In the genomic region with DNA sequence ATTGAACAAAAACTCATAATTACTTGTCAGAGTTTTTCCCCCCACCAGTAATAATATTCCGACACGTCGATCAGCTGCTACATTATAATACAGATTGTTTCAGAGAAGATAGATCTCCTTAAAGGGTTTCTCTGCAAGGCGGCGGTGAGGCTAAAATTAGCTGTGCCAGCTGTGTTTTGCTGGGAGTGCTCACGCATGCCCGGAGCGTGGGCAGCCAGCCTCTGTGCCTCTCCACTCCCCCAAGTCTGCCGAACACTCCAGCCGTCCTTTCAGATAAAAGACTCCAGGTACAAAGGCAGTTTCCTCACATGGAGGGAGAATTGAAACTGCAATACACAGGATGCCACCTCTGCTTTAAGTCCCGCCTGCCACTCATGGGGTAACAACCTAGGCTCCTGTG, we compare ENCODE assay signal across 8 mouse cellular contexts.
DNase-seq lines count a peak whose midpoint lies in the region; ATAC-seq and TF ChIP-seq lines count a peak whose summit lies in the region.

No protein-coding gene starts in this region.

- no peak for ATAC-seq in heart, embryonic 11.5 days (replicated peaks; ENCODE audit: insufficient number of reproducible peaks, low FRiP score, low TSS enrichment)
- no peak for ATAC-seq in midbrain, postnatal 0 days (ENCODE audit: low FRiP score)

- H3K9me3 ChIP-seq in heart, embryonic 11.5 days (replicated peaks; ENCODE audit: control insufficient read depth, low read length), result no peaks in the 10 kb centered on the region
- H3K9me3 ChIP-seq in midbrain, postnatal 0 days (ENCODE audit: low read length), result no peaks in the 10 kb centered on the region

- peak overlapping the region; percentile 72 for H3K4me3 ChIP-seq in gastrocnemius, adult 2 months
- H3K4me3 ChIP-seq in heart, embryonic 11.5 days (ENCODE audit: low read depth, low read length), result peak overlapping the region; percentile 75
- H3K4me3 ChIP-seq in midbrain, postnatal 0 days (ENCODE audit: low read depth, low read length), result peak overlapping the region; percentile 64; the same call in 1 of the 2 replicates
- H3K4me3 ChIP-seq in thymus, adult 2 months (ENCODE audit: control insufficient read depth, insufficient read depth, low read length), result no peak overlapping the region

- intact Hi-C loops in gastrocnemius, adult 2 months (cut with DNase I), result no loop called here

- no peaks in the 10 kb centered on the region for H3K36me3 ChIP-seq in heart, embryonic 11.5 days (ENCODE audit: control insufficient read depth, insufficient read depth, low read length)
- H3K36me3 ChIP-seq in midbrain, postnatal 0 days (ENCODE audit: insufficient read depth, low read length), result no peaks in the 10 kb centered on the region
- no peaks in the 10 kb centered on the region for H3K36me3 ChIP-seq in thymus, adult 2 months (ENCODE audit: control insufficient read depth, insufficient read depth, low read length)

- DNase-seq in gastrocnemius, adult 2 months, result peak; percentile 45
- no peak for DNase-seq in gastrocnemius, postnatal 10 days
- DNase-seq in MN1 (ENCODE audit: low spot score), result peak; percentile 67
- peak; percentile 35 to 37 for DNase-seq in left cerebral cortex, adult 18-20 months (ENCODE audit: low spot score in 2 of 2)
- DNase-seq in midbrain, postnatal 0 days (ENCODE audit: low spot score), result peak; percentile 51
- no peak for DNase-seq in thymus, adult 2 months
- no peak for DNase-seq in cerebellum, adult 18-20 months

- H3K4me1 ChIP-seq in heart, embryonic 11.5 days (ENCODE audit: control insufficient read depth, insufficient read depth, low read length), result peaks cover 15% of the 10 kb centered on the region
- H3K4me1 ChIP-seq in midbrain, postnatal 0 days (ENCODE audit: insufficient read depth, low read length), result no peaks in the 10 kb centered on the region; the same call in 1 of the 2 replicates
- no peaks in the 10 kb centered on the region for H3K4me1 ChIP-seq in thymus, adult 2 months (replicated peaks; ENCODE audit: control insufficient read depth, insufficient read depth, low read length)

- peak overlapping the region; percentile 23 for H3K9ac ChIP-seq in heart, embryonic 11.5 days (ENCODE audit: low read depth, low read length)
- H3K9ac ChIP-seq in midbrain, postnatal 0 days (replicated peaks; ENCODE audit: low read length, poor library complexity, severe bottlenecking), result peak overlapping the region; percentile 39; the same call in 1 of the 2 replicates

- no peaks in the 10 kb centered on the region for H3K27me3 ChIP-seq in heart, embryonic 11.5 days (ENCODE audit: control insufficient read depth, insufficient read depth, low read length)
- no peaks in the 10 kb centered on the region for H3K27me3 ChIP-seq in midbrain, postnatal 0 days (ENCODE audit: insufficient read depth, low read length)
- H3K27me3 ChIP-seq in thymus, adult 2 months (ENCODE audit: control insufficient read depth, insufficient read depth, low read length), result no peaks in the 10 kb centered on the region; the same call in 1 of the 2 replicates

- H3K27ac ChIP-seq in gastrocnemius, adult 2 months, result peak overlapping the region; percentile 79; the same call in 1 of the 2 replicates
- H3K27ac ChIP-seq in heart, embryonic 11.5 days (ENCODE audit: low read depth, low read length), result no peak overlapping the region
- H3K27ac ChIP-seq in midbrain, postnatal 0 days (ENCODE audit: low read depth, low read length), result no peak overlapping the region
- H3K27ac ChIP-seq in thymus, adult 2 months (ENCODE audit: control insufficient read depth, insufficient read depth, low read length), result no peak overlapping the region

- no peak for TF ChIP-seq CTCF in gastrocnemius, adult 2 months (IDR thresholded peaks at IDR 0.05)
- TF ChIP-seq CTCF in midbrain, postnatal 0 days (IDR thresholded peaks at IDR 0.05), result no peak
- TF ChIP-seq CTCF in thymus, adult 2 months (IDR thresholded peaks at IDR 0.05; ENCODE audit: borderline replicate concordance, control insufficient read depth, extremely low read depth, insufficient read depth, low read length, poor library complexity), result no peak

- 25% methylated on average over 11 of the region's 11 CpGs for WGBS in heart, embryonic 11.5 days (ENCODE audit: insufficient replicate concordance)
- 28% methylated on average over 11 of the region's 11 CpGs for whole genome bisulfite sequencing in midbrain, postnatal 0 days
- 52% methylated on average over 11 of the region's 11 CpGs for WGBS in thymus, adult 2 months

- no peak for TF ChIP-seq POLR2A in thymus, adult 2 months (IDR thresholded peaks at IDR 0.05; ENCODE audit: control insufficient read depth, extremely low read depth, insufficient read depth, low read length, poor library complexity)

- H3K4me2 ChIP-seq in heart, embryonic 11.5 days, result peak overlapping the region; percentile 78
- H3K4me2 ChIP-seq in midbrain, postnatal 0 days (ENCODE audit: low read depth, low read length, poor library complexity, severe bottlenecking), result peak overlapping the region; percentile 87

Comparison
In these comparisons a context has a peak if more than half of its experiments do, and no peak if none do; other contexts are left out.
1. DNase-seq: peak in gastrocnemius, adult 2 months (single experiment), MN1 (single experiment), left cerebral cortex, adult 18-20 months (2 of 2) and midbrain, postnatal 0 days (single experiment); none in gastrocnemius, postnatal 10 days (single experiment), thymus, adult 2 months (single experiment) and cerebellum, adult 18-20 months (0 of 2).